Mouse (Mus musculus): ENCODE data around the gene Gm9936.

- TF ChIP-seq POLR2A (IDR thresholded peaks at IDR 0.05; ENCODE audit: insufficient read depth, low read depth, low read length) (no peak), CTCF (IDR thresholded peaks at IDR 0.05) (peak; percentile 83), EP300 (IDR thresholded peaks at IDR 0.05; ENCODE audit: insufficient read depth, low read depth, low read length) (no peak)
Measured at GRCm38 (mm10) chr5:114902413-114902812, 43.9 kb upstream of the Gm9936 start.

Data from heart, adult 2 months (tissue).